Comparison of ENCODE assay signal across 9 mouse cellular contexts in genomic region chr7:143059202-143059870, GRCm38 (mm10). TPM values are rescaled to one million over a fixed set of nuclear protein-coding genes. Genes with fewer than 3 reads are reported as not detected.
DNase-seq lines count a peak whose midpoint lies in the region; ATAC-seq lines count a peak whose summit lies in the region.
"Had no signal": no experiment of that assay in that cellular context is flagged by ENCODE, and none has a peak within 500 bp of the region (broad histone marks: within the 10 kb centered on the region; RNA-seq: fewer than 3 reads in every experiment).

No protein-coding gene starts in this region.

- H3K27ac ChIP-seq in lung, embryonic 16.5 days (ENCODE audit: low read length), result peak overlapping the region; percentile 84
- H3K27ac ChIP-seq in heart, embryonic 12.5 days (ENCODE audit: poor library complexity, severe bottlenecking), result peak overlapping the region; percentile 96
- peak overlapping the region; percentile 54 for H3K27ac ChIP-seq in liver, embryonic 16.5 days (ENCODE audit: low read length)

- peaks cover 30% of the 10 kb centered on the region for H3K36me3 ChIP-seq in lung, embryonic 16.5 days (ENCODE audit: control insufficient read depth, insufficient read depth, low read length)
- peaks cover 65% of the 10 kb centered on the region for H3K36me3 ChIP-seq in heart, embryonic 12.5 days
- H3K36me3 ChIP-seq in liver, embryonic 16.5 days (ENCODE audit: control insufficient read depth, insufficient read depth), result peaks cover 11% of the 10 kb centered on the region

- no peaks in the 10 kb centered on the region for H3K9me3 ChIP-seq in lung, embryonic 16.5 days (ENCODE audit: control insufficient read depth, low read length)
- no peaks in the 10 kb centered on the region for H3K9me3 ChIP-seq in heart, embryonic 12.5 days (replicated peaks)
- no peaks in the 10 kb centered on the region for H3K9me3 ChIP-seq in liver, embryonic 16.5 days (replicated peaks; ENCODE audit: control insufficient read depth, low read length)
- H3K9me3 ChIP-seq: limb, embryonic 13.5 days had no signal

- H3K4me2 ChIP-seq in lung, embryonic 16.5 days (ENCODE audit: low read depth, low read length), result peak overlapping the region; percentile 11; the same call in 1 of the 2 replicates
- peak overlapping the region; percentile 95 for H3K4me2 ChIP-seq in heart, embryonic 12.5 days
- no peak overlapping the region for H3K4me2 ChIP-seq in liver, embryonic 16.5 days (ENCODE audit: low read depth, low read length)
- H3K4me2 ChIP-seq: limb, embryonic 13.5 days had no signal

- H3K4me3 ChIP-seq in lung, embryonic 16.5 days (ENCODE audit: low read length), result no peak overlapping the region
- no peak overlapping the region for H3K4me3 ChIP-seq in heart, embryonic 12.5 days
- H3K4me3 ChIP-seq in liver, embryonic 16.5 days (ENCODE audit: low read depth, low read length), result no peak overlapping the region
- H3K4me3 ChIP-seq: limb, embryonic 13.5 days had no signal

- no peak for ATAC-seq in cerebellum, adult (ENCODE audit: insufficient number of reproducible peaks, low FRiP score, low TSS enrichment)
- ATAC-seq in lung, embryonic 16.5 days (ENCODE audit: low read depth), result peak; percentile 10; the same call in 1 of the 2 replicates
- no peak for ATAC-seq in heart, embryonic 12.5 days (ENCODE audit: insufficient number of reproducible peaks, low FRiP score)
- no peak for ATAC-seq in liver, embryonic 16.5 days (ENCODE audit: low read depth)

- DNase-seq in cerebellum, adult 11-12 months, result peak; percentile 74
- DNase-seq in lung, adult 18-20 months, result no peak
- DNase-seq in retina, postnatal 1 day, result no peak
- DNase-seq in adrenal gland, adult 8-10 months, result no peak

- H3K27me3 ChIP-seq in lung, embryonic 16.5 days (ENCODE audit: control insufficient read depth, insufficient read depth, low read depth, low read length), result no peaks in the 10 kb centered on the region
- H3K27me3 ChIP-seq in heart, embryonic 12.5 days (replicated peaks), result no peaks in the 10 kb centered on the region
- H3K27me3 ChIP-seq in liver, embryonic 16.5 days (ENCODE audit: control insufficient read depth, insufficient read depth, low read depth, low read length), result no peaks in the 10 kb centered on the region
- H3K27me3 ChIP-seq: limb, embryonic 13.5 days had no signal

- H3K9ac ChIP-seq in lung, embryonic 16.5 days (ENCODE audit: low read length), result 0 out of 2 replicates have a peak overlapping the region, but pooled peaks have one; percentile 12
- H3K9ac ChIP-seq in heart, embryonic 12.5 days, result peak overlapping the region; percentile 57
- H3K9ac ChIP-seq in liver, embryonic 16.5 days (ENCODE audit: low read depth, low read length), result 0 out of 2 replicates have a peak overlapping the region, but pooled peaks have one; percentile 4
- H3K9ac ChIP-seq: limb, embryonic 13.5 days had no signal

- H3K4me1 ChIP-seq in lung, embryonic 16.5 days (replicated peaks; ENCODE audit: control insufficient read depth, insufficient read depth, low read length), result peaks cover 55% of the 10 kb centered on the region
- H3K4me1 ChIP-seq in heart, embryonic 12.5 days (replicated peaks), result peaks cover 75% of the 10 kb centered on the region
- H3K4me1 ChIP-seq in liver, embryonic 16.5 days (ENCODE audit: control insufficient read depth, low read depth, low read length), result peaks cover 60% of the 10 kb centered on the region

- WGBS in lung, embryonic 16.5 days, result 37% methylated on average over 5 of the region's 5 CpGs
- 63% methylated on average over 5 of the region's 5 CpGs for WGBS in heart, embryonic 12.5 days
- 33% methylated on average over 5 of the region's 5 CpGs for WGBS in liver, embryonic 16.5 days (ENCODE audit: insufficient replicate concordance)

RNA-seq across cellular contexts. Expression of gene Cd81, which starts 6.8 kb away (rescaled TPM):
- polyA plus RNA-seq in lung, embryonic 16.5 days (2015; fragmentation: Nextera tagmentation; extraction: Ambion mirVana), result 765 and 788 TPM in 2 replicates
- 701 and 712 TPM in 2 replicates for polyA plus RNA-seq in heart, embryonic 12.5 days (2016; fragmentation: Nextera tagmentation; extraction: Ambion mirVana)
- polyA plus RNA-seq in liver, embryonic 16.5 days (2015; fragmentation: Nextera tagmentation; extraction: Ambion mirVana), result 139 and 152 TPM in 2 replicates
- 100 to 1,000 TPM; 689 to 780 (median 728) TPM for total RNA-seq in adrenal gland, adult 8-10 months (2022)

RNA-seq across cellular contexts. Expression of gene Tssc4, which starts 9.7 kb away (rescaled TPM):
- polyA plus RNA-seq in lung, embryonic 16.5 days (2015; fragmentation: Nextera tagmentation; extraction: Ambion mirVana), result 98.9 and 100 TPM in 2 replicates
- polyA plus RNA-seq in heart, embryonic 12.5 days (2016; fragmentation: Nextera tagmentation; extraction: Ambion mirVana), result 57.1 and 61.7 TPM in 2 replicates
- 33.7 and 34.1 TPM in 2 replicates for polyA plus RNA-seq in liver, embryonic 16.5 days (2015; fragmentation: Nextera tagmentation; extraction: Ambion mirVana)
- total RNA-seq in adrenal gland, adult 8-10 months (2022), result 10 to 100 TPM; 26.5 to 36.9 (median 33.5) TPM

RNA-seq across cellular contexts. Expression of gene Trpm5, which starts 35.1 kb away (rescaled TPM):
- 3.9 and 4.8 TPM in 2 replicates for polyA plus RNA-seq in lung, embryonic 16.5 days (2015; fragmentation: Nextera tagmentation; extraction: Ambion mirVana)
- polyA plus RNA-seq in heart, embryonic 12.5 days (2016; fragmentation: Nextera tagmentation; extraction: Ambion mirVana), result 3.8 and 4.3 TPM in 2 replicates
- polyA plus RNA-seq in liver, embryonic 16.5 days (2015; fragmentation: Nextera tagmentation; extraction: Ambion mirVana), result 0.78 and 0.83 TPM in 2 replicates
- total RNA-seq in adrenal gland, adult 8-10 months (2022), result under 1 TPM; 0.17 to 0.32 (median 0.27) TPM

RNA-seq across cellular contexts. Expression of gene Kcnq1, which starts 46.8 kb away (rescaled TPM):
- 7.1 and 9.6 TPM in 2 replicates for polyA plus RNA-seq in lung, embryonic 16.5 days (2015; fragmentation: Nextera tagmentation; extraction: Ambion mirVana)
- 12.9 and 15.8 TPM in 2 replicates for polyA plus RNA-seq in heart, embryonic 12.5 days (2016; fragmentation: Nextera tagmentation; extraction: Ambion mirVana)
- polyA plus RNA-seq in liver, embryonic 16.5 days (2015; fragmentation: Nextera tagmentation; extraction: Ambion mirVana), result 0.36 and 0.65 TPM in 2 replicates
- 10 to 100 TPM in 2 of 4 experiments, 1 to 10 TPM in 2; 3.7 to 14.9 (median 9.0) TPM for total RNA-seq in adrenal gland, adult 8-10 months (2022)

RNA-seq across cellular contexts. Expression of gene Tspan32, which starts 54.5 kb away (rescaled TPM):
- 2.6 and 3.3 TPM in 2 replicates for polyA plus RNA-seq in lung, embryonic 16.5 days (2015; fragmentation: Nextera tagmentation; extraction: Ambion mirVana)
- polyA plus RNA-seq in heart, embryonic 12.5 days (2016; fragmentation: Nextera tagmentation; extraction: Ambion mirVana), result 7.0 and 7.7 TPM in 2 replicates
- 69.6 and 71.3 TPM in 2 replicates for polyA plus RNA-seq in liver, embryonic 16.5 days (2015; fragmentation: Nextera tagmentation; extraction: Ambion mirVana)
- 1 to 10 TPM; 1.1 to 2.3 (median 1.7) TPM for total RNA-seq in adrenal gland, adult 8-10 months (2022)

Comparison
In these comparisons a context has a peak if more than half of its experiments do, and no peak if none do; other contexts are left out.
1. H3K9ac ChIP-seq: peak in every context shown above with its lines; median percentile 57 in heart, embryonic 12.5 days; 12 in lung, embryonic 16.5 days; 4 in liver, embryonic 16.5 days.